Mouse (Mus musculus): Measurements from ENCODE around the gene Gm525.
"Not testable (repeated sequence)": the region's sequence is repeated elsewhere in the genome, so short reads cannot be mapped to it uniquely, and the experiment has no call there.

The Gm525 gene

GRCm38 (mm10) chr11:89097292-89097691 lies 23.7 kb downstream of the Gm525 start:
- DNase-seq (ENCODE audit: low spot score), result not testable (repeated sequence)

DNA sequence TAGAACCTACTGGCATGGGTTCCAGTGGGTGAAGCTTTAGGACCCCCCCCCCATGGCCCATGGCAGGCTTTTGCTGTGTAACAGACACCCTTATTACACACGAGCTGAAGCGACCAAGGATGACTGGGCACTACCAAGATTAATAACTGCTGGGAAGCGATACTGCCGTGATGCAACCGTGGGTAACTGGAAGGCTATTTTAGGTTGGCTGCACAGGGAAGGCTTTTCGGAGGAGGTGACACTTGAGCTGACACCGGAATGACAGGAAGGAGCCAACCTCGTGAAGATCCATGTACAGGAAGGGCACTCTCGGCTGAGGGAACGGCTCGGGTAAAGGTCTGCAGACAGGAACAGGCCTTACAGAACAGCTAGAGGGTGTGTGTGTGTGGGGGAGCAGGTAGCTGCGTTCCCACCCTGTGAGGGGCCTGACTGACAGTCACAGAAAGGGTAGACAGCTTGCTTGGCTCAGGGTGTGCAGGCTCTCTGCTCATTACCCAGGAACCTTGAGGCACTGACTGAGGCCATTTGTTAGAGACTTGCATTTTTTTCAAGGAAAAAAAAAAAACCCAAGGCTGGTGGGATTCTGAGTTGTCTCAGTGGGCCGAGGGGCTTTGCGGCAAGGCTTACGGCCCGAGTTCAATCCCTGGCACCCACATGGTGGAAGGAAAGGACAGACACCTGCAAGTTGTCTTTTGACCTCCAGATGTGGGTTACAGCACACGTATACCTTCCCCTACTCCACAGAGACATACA lies 24.6 kb downstream of the Gm525 start:
- DNase-seq (ENCODE audit: low spot score), result no peak

DNA sequence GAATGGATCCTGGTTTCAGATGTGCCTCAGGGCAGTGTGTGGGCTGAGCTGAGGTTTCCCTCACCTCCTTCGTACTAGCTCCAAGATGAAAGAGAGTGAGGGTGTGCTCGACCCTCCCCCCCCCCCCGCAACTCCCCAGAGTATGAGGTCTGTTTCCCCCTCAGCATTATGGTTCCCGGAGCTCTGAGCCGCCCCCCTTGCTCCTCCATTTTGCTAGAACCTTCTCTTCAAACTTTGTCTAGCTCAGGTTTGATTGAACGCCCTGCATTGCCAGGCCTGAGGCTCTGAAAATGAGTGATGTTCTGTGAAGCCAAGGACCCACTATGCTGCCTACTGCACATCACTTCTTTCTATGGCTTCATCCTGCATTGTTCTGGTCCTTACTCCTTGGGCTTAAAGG lies 25.3 kb downstream of the Gm525 start:
- DNase-seq (ENCODE audit: low spot score), result no peak

DNA sequence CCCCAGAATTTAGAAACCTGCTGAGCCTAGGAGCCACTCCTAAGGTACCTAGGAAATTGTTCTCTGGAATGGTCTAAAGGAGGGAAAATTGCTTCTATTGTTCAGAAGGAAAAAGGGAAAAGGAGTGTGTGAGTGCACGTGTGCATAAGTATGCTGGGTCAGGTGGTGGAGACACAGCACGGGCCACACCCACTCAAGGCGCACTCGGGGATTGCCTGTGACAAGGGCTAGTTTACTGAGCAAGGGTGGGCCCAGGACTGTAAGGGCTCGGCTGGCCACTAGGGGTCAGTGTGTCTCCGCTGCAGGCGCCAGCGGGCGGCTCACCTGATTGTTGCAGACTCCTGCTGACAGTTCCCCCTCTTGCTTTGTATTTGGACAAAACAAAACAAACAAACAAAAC lies 26.8 kb downstream of the Gm525 start:
- peak; percentile 83 for DNase-seq (ENCODE audit: low spot score)

DNA sequence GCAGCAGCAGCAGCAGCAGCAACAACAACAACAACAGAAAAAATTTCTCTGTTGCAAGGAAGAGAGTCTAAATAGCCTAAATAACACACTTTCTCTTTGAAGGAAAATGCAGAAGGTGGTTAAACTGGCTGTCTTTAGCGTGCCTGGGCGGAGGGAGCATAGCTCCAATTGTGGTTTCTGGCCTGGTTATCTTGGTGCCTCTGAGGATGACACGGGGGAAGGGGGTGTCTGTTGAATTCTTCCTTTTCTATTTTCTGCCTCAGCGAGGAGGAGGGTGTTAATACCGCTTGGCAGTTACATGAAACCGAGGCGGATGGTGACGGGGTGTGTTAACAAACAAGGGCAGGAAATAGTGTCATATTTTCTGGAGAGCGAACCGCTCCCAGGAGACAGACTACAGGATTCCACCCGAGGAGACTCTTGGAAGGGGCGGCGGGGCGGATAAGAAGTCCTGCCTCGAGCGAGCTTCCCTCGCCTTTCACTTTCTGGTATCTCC lies 27.2 kb downstream of the Gm525 start:
- DNase-seq (ENCODE audit: low spot score), result peak; percentile 8

DNA sequence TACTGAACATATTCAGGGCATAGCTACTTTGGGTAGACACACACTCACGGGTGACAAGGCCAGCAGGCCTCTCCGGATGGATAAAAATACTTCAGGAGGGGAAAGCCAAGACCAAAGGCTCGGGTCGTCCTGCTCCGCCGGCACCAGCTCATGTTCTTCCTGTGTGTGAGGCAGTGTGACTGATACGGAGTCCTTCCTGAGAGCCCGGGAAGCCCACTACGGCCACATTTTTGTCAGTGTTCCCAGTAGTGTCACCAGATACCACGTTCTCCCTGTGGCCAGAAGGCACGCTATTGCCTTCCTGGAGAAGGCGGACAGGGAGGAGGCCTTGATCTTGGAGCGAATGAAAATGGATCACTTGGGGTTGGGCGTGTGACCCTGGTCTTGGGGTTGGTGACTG lies 29.5 kb downstream of the Gm525 start:
- DNase-seq (ENCODE audit: low spot score), result no peak

DNA sequence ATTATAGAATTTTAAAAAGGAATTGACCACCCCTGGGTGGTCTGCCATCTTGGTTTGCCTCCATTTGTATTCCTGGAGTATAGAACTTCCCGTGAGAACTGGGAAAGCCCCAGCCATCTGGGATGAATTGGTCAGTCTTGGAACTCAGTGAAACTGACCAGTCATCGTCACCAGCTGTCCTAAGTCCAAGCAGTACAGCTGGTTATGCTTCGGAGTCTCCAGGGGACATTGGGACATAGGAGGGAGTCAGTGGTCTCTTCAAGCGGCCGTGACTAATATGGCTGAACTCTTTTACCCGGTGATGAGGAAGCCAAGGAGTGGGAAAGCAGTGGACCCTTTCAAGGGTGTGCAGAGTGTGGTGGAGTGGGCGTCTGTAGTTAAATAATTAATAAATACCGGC lies 31.6 kb downstream of the Gm525 start:
- no peak for DNase-seq (ENCODE audit: low spot score)

- no peak for DNase-seq (ENCODE audit: low spot score)
Observed at GRCm38 (mm10) chr11:89105823-89106222, 32.2 kb downstream of the Gm525 start.

DNA sequence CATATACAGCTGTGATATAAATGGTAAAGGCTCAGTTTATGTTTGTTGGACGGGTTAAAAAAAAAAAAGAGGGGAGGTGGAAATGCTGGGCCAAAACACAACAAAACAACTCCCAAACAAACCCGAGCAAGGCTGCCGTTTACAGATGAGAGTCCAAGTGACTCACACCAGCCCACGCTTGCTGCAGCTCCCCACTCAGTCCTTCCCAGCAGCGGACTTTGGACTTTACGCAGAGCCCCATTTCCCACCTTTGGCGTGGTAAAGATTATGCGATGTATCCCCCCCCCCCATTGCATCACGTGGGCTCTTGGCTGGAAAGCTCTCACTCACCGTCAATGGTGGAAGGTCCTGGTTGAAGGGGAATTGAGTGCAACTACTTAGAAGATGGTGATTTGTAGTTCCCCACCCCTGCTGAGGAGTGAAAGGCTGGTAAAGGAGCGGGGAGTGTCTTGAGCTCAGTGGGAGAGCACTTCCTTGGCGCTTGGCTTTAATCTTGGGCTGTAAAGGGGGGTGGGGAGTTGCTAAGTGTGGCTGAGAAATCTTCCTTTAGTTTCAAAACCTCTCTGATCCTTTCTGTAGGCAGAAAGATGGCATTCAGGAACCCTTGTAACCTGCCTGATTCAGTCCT lies 33.7 kb downstream of the Gm525 start:
- no peak for DNase-seq (ENCODE audit: low spot score)

- DNase-seq (ENCODE audit: low spot score), result no peak
Observed at GRCm38 (mm10) chr11:89124411-89124810, 50.8 kb downstream of the Gm525 start.

DNA sequence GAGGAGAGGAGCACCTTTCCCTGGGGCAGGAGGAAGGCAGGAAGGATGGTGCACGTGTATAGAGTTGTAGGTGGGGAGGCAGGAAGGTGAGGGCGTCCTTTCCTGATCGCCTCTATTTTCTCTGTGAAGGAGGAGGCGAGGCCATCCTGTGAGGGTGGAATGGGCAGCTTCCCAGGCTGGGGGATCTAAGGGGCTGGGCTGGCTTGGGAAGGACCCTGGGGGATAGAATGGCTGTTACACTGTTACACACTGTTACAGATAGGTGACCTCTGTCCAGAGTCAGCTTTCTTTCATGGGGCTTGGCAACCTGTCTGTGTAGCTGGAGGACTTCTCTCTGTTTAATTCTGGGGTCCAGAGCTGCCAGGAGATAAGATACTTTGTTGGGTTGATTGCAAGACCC lies 57.2 kb downstream of the Gm525 start:
- DNase-seq (ENCODE audit: low spot score), result no peak

DNA sequence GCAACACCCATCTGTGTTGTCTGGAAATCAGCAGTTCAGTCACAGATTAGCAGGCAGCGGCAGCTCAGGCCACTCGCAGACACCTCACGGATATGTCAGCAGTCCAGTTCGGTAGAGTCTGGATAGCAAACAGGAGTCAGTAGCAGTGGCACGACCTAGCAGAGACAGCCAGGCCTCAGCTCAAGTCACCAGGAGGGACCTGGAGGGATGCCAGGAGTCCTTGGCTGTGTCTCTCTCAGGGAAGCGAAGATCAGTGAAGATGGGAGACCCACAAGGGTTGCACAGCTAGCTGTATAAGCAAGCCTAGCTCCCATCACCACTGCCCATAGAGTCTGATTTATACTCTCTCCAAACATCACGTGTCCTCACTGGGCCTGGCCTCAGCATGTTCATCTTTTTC lies 58.8 kb downstream of the Gm525 start:
- DNase-seq (ENCODE audit: low spot score), result no peak

DNA sequence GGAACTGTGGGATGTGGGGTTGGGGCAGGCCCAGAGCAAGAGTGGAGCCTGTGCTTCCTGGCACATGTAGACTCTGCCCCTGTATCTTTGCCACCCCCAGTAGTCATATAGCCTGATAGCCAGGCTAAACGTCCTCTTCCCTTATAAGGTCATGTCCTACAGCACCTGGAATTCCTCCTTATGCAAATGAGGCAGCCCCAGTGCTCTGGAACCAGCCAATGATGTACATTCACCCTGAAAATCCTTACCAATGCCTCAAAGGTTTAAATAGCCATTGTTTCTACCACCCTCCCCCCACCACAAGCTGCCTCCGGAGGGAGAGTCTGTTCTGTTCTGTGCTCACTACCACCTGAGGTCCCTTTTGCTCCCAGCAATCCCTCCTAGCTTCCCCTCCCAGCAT lies 60.6 kb downstream of the Gm525 start:
- no peak for DNase-seq (ENCODE audit: low spot score)

- no peak for DNase-seq (ENCODE audit: low spot score)
Observed at GRCm38 (mm10) chr11:89137915-89138314, 64.3 kb downstream of the Gm525 start.

All from urinary bladder, postnatal 25 days (tissue).